Mouse (Mus musculus): ENCODE results near the gene Tmem26. TPM values are rescaled to one million over a fixed set of nuclear protein-coding genes. Genes with fewer than 3 reads are reported as not detected.

The Tmem26 gene
- 1.6 and 1.8 TPM in 2 replicates for polyA plus RNA-seq (2015; fragmentation: Nextera tagmentation; extraction: Ambion mirVana)

DNA sequence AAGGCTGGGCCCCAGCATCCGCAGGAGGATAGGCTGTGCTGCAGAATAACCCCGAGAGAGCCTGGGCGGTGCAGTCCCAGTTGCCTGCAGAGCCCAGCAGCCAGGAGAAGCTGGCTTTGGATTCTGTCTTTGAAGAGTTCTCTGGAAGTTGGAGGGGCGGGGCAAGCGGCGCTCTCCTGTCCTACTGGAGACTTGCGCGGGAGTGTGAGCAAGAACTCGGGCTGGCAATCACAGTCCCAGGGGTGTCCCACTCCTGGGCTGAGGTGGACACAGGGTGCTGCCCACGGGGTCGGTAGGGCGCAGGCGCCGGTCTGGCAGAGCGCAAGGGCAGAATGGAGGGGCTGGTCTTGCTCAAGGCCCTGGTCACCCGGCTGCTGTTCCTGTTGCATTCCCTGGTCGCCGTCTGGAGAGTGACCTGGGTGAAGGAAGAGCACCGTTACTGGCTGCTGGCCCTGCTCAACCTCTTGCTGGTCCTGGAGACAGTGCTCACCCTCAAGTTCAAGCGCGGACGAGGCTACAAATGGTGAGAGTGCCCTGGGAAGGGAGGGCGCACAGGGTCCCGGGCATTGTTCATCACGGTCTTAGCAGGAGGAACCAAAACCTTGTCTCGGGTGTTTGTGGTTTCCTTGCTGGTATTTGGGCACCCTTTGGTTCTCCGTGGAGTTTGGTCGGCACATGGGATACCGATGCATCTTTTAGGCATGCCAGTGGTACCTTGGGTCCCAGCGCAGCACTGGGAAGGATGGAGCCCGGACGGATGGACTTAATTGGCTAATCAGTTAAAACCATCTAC, at the start of gene Tmem26:
Gene Tmem26 (plus strand): TSS at position 79 of the 793 bp plus-strand sequence.
- no peaks in the 10 kb centered on the region for H3K9me3 ChIP-seq (replicated peaks; ENCODE audit: control insufficient read depth, low read length)
- ATAC-seq (ENCODE audit: low read depth): peak; percentile 13; the same call in 1 of the 2 replicates
- peaks cover 5% of the 10 kb centered on the region; the same call in 1 of the 2 replicates for H3K27me3 ChIP-seq (ENCODE audit: control insufficient read depth, insufficient read depth, low read depth, low read length)
- no peak within 1 kb of the TSS for H3K27ac ChIP-seq (ENCODE audit: low read length)
- H3K4me3 ChIP-seq (ENCODE audit: low read depth, low read length): peak within 1 kb of the TSS; percentile 45
- no peaks in the 10 kb centered on the region for H3K36me3 ChIP-seq (ENCODE audit: control insufficient read depth, insufficient read depth)
- no peak within 1 kb of the TSS for H3K9ac ChIP-seq (ENCODE audit: low read depth, low read length)
- peak within 1 kb of the TSS; percentile 58 for H3K4me2 ChIP-seq (ENCODE audit: low read depth, low read length)
- 2% methylated on average over 32 of the region's 32 CpGs for WGBS (ENCODE audit: insufficient replicate concordance)
- H3K4me1 ChIP-seq (ENCODE audit: control insufficient read depth, low read depth, low read length): no peaks in the 10 kb centered on the region

DNA sequence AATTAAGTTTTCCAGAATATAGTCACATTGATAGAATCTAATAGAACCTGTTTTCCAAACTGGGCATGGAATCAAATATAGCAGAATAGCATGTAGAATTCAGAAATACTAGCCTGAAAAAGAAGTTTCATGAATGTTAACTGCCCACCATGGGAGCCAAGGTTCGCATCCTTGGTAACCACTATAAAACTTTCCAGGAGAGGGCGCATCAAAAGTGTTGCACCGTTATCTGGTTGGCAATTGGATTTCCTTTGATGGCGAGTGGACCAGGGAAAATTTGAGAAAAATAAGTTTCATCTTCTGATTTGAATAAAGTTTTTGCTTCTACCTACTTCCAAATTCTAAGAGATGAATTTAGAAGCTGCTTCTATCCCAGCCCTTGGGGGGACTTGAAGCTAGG, 44.8 kb upstream of the Tmem26 start:
- WGBS (ENCODE audit: insufficient replicate concordance): 60% methylated on average over 4 of the region's 4 CpGs

DNA sequence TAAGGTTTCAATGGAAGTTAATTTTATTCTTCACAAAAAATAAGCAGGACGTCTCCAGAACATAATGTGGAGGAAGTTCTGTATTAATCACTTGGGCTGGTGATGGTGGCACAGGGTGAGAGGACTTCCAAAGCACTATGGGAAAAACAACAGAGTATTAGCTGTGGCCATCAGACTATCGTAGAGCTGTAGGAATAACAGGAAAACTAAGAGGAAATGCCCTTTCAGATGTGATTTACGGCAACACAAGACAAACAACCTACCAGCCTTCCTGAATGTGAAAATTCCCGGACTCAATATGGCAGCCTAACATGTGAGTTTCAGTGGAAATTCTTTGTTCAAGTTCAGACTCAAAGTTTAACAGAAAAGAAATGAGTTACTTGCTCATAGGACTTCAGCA, 42.2 kb upstream of the Tmem26 start:
- ATAC-seq (ENCODE audit: low read depth): no peak
- H3K27ac ChIP-seq (ENCODE audit: low read length): no peak overlapping the region

More for the DNA sequence above, 44.8 kb upstream of the Tmem26 start:
- H3K27me3 ChIP-seq (ENCODE audit: control insufficient read depth, insufficient read depth, low read depth, low read length): no peaks in the 10 kb centered on the region
- H3K4me2 ChIP-seq (ENCODE audit: low read depth, low read length): no peak overlapping the region
- no peaks in the 10 kb centered on the region for H3K4me1 ChIP-seq (ENCODE audit: control insufficient read depth, low read depth, low read length)
- no peaks in the 10 kb centered on the region for H3K36me3 ChIP-seq (ENCODE audit: control insufficient read depth, insufficient read depth)
- H3K9ac ChIP-seq (ENCODE audit: low read depth, low read length): no peak overlapping the region
- ATAC-seq (ENCODE audit: low read depth): no peak
- no peaks in the 10 kb centered on the region for H3K9me3 ChIP-seq (replicated peaks; ENCODE audit: control insufficient read depth, low read length)
- H3K4me3 ChIP-seq (ENCODE audit: low read depth, low read length): no peak overlapping the region
- H3K27ac ChIP-seq (ENCODE audit: low read length): no peak overlapping the region

DNA sequence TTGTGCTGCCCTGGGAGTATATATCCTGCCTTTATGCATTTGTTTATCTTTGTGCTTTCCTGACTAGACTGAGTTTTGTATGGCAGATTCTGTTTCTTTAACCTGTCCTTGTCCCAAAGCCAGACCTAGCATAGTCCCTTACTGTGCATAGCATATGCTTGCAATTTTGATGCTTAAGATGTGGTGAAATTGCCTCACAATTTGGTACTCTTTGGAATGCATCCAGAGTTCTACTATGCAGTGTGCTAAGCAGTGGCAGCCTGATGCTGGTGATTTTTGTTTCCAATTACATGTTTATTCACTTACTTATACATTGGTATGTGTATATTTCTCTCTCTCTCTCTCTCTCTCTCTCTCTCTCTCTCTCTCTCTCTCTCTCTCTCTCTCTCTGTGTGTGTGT, 37.9 kb upstream of the Tmem26 start:
- Histone ChIP-seq H3K36me3 (ENCODE audit: control insufficient read depth, insufficient read depth) (no peaks in the 10 kb centered on the region), H3K4me2 (ENCODE audit: low read depth, low read length) (no peak overlapping the region), H3K4me1 (ENCODE audit: control insufficient read depth, low read depth, low read length) (no peaks in the 10 kb centered on the region), H3K4me3 (ENCODE audit: low read depth, low read length) (no peak overlapping the region), H3K27ac (ENCODE audit: low read length) (no peak overlapping the region), H3K27me3 (ENCODE audit: control insufficient read depth, insufficient read depth, low read depth, low read length) (no peaks in the 10 kb centered on the region), H3K9ac (ENCODE audit: low read depth, low read length) (no peak overlapping the region), H3K9me3 (replicated peaks; ENCODE audit: control insufficient read depth, low read length) (no peaks in the 10 kb centered on the region)
- ATAC-seq (ENCODE audit: low read depth): no peak

More for the DNA sequence above, 42.2 kb upstream of the Tmem26 start:
- H3K36me3 ChIP-seq (ENCODE audit: control insufficient read depth, insufficient read depth): no peaks in the 10 kb centered on the region
- no peak overlapping the region for H3K4me2 ChIP-seq (ENCODE audit: low read depth, low read length)
- H3K4me3 ChIP-seq (ENCODE audit: low read depth, low read length): no peak overlapping the region
- no peak overlapping the region for H3K9ac ChIP-seq (ENCODE audit: low read depth, low read length)
- 39% methylated on average over 4 of the region's 4 CpGs for whole genome bisulfite sequencing (ENCODE audit: insufficient replicate concordance)
- H3K27me3 ChIP-seq (ENCODE audit: control insufficient read depth, insufficient read depth, low read depth, low read length): no peaks in the 10 kb centered on the region
- no peaks in the 10 kb centered on the region for H3K4me1 ChIP-seq (ENCODE audit: control insufficient read depth, low read depth, low read length)
- no peaks in the 10 kb centered on the region for H3K9me3 ChIP-seq (replicated peaks; ENCODE audit: control insufficient read depth, low read length)

DNA sequence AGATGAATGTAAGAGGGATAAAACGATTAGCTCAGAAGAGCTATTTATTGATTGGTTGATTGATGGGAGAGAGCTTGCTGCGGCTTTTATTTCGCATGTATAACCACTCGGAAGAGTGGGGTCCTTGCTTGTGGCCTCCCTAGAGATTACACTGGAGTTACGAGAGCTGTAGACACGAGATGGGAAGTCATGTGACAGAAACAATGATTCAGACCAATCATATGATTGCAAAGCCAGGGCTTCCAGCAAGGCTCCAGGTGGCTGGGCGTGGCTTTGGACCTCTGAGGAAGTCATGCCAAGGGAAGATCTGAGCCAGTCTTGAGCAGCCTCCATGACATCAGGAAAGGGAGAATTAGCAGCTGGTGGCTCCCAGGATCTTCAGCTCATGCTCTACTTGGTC, 32.3 kb upstream of the Tmem26 start:
- no peaks in the 10 kb centered on the region for H3K4me1 ChIP-seq (ENCODE audit: control insufficient read depth, low read depth, low read length)
- no peaks in the 10 kb centered on the region for H3K9me3 ChIP-seq (replicated peaks; ENCODE audit: control insufficient read depth, low read length)
- H3K9ac ChIP-seq (ENCODE audit: low read depth, low read length): no peak overlapping the region
- ATAC-seq (ENCODE audit: low read depth): no peak
- H3K4me3 ChIP-seq (ENCODE audit: low read depth, low read length): no peak overlapping the region
- no peak overlapping the region for H3K27ac ChIP-seq (ENCODE audit: low read length)
- H3K4me2 ChIP-seq (ENCODE audit: low read depth, low read length): no peak overlapping the region
- no peaks in the 10 kb centered on the region for H3K36me3 ChIP-seq (ENCODE audit: control insufficient read depth, insufficient read depth)
- WGBS (ENCODE audit: insufficient replicate concordance): 60% methylated on average over 7 of the region's 7 CpGs
- no peaks in the 10 kb centered on the region for H3K27me3 ChIP-seq (ENCODE audit: control insufficient read depth, insufficient read depth, low read depth, low read length)

DNA sequence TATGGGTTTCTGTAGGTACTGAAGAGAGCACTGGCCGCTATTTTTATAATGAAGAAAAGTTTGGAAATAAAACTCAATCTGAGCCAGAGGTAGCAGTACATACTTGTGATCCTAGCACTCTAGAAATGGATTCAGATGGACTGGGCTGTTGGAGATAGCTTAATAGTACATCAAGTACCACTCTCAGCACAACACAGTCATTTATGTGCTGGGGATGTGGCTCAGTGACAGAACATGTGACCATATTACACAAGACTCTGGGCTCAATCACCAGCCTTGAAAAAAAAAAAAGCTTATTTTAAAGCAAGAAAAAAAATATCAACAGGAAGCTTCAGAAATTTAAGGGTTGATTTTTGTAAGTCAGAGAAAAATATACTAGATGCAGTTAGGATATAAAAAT, 31.0 kb upstream of the Tmem26 start:
- Histone ChIP-seq H3K36me3 (ENCODE audit: control insufficient read depth, insufficient read depth) (no peaks in the 10 kb centered on the region), H3K4me2 (ENCODE audit: low read depth, low read length) (no peak overlapping the region), H3K27ac (ENCODE audit: low read length) (no peak overlapping the region), H3K9me3 (replicated peaks; ENCODE audit: control insufficient read depth, low read length) (no peaks in the 10 kb centered on the region), H3K27me3 (ENCODE audit: control insufficient read depth, insufficient read depth, low read depth, low read length) (no peaks in the 10 kb centered on the region), H3K4me1 (ENCODE audit: control insufficient read depth, low read depth, low read length) (no peaks in the 10 kb centered on the region), H3K4me3 (ENCODE audit: low read depth, low read length) (no peak overlapping the region), H3K9ac (ENCODE audit: low read depth, low read length) (no peak overlapping the region)
- no peak for ATAC-seq (ENCODE audit: low read depth)
- WGBS (ENCODE audit: insufficient replicate concordance): 68% methylated on average over 1 of the region's 1 CpGs

DNA sequence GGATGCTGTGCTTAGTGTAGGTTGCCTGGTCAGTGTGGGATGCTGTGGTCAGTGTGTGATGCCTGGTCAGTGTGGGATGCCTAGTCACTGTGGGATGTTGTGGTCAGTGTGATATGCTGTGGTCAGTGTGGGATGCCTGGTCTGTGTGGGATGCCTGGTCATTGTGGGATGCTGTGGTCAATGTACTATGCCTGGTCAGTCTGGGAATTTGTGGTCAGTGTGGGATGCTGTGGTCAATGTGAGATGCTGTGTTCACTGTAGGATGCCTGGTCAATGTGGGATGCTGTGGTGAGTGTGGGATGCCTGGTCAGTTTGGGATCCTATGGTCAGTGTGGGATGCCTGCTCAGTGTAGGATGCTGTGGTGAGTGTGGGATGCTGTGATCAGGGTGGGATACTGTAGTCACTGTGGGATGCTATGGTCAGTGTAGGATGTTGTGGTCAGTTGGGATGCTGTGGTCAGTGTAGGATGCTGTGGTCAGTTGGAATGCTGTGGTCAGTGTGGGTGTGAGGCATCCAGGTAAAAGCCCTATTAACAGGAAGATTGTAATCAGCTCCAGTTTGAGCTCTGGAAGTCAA, 27.6 kb upstream of the Tmem26 start:
- ATAC-seq (ENCODE audit: low read depth): no peak
- H3K9me3 ChIP-seq (replicated peaks; ENCODE audit: control insufficient read depth, low read length): no peaks in the 10 kb centered on the region
- no peaks in the 10 kb centered on the region for H3K36me3 ChIP-seq (ENCODE audit: control insufficient read depth, insufficient read depth)
- no peak overlapping the region for H3K4me3 ChIP-seq (ENCODE audit: low read depth, low read length)
- H3K4me2 ChIP-seq (ENCODE audit: low read depth, low read length): no peak overlapping the region
- H3K4me1 ChIP-seq (ENCODE audit: control insufficient read depth, low read depth, low read length): no peaks in the 10 kb centered on the region
- H3K9ac ChIP-seq (ENCODE audit: low read depth, low read length): no peak overlapping the region
- H3K27ac ChIP-seq (ENCODE audit: low read length): no peak overlapping the region
- H3K27me3 ChIP-seq (ENCODE audit: control insufficient read depth, insufficient read depth, low read depth, low read length): no peaks in the 10 kb centered on the region

DNA sequence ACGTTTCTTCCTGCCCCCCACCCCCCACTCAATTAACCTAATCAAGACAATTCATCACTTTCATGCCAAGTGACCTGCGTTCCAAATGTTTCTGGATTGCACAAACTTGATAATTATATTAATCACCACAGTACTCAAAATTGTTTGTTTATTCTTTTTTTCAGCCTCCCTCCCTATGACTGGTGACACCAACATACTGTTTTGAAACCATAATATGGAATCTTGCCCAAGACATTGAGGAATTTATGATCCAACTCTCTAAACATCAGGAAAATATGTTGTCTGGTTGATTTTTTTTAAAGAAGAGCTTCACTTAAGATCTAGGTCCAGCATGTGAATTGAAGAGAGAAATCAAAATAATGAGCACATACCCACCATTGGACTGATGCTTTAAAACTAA, 19.2 kb upstream of the Tmem26 start:
- Histone ChIP-seq H3K4me1 (ENCODE audit: control insufficient read depth, low read depth, low read length) (no peaks in the 10 kb centered on the region), H3K27ac (ENCODE audit: low read length) (no peak overlapping the region), H3K36me3 (ENCODE audit: control insufficient read depth, insufficient read depth) (no peaks in the 10 kb centered on the region), H3K27me3 (ENCODE audit: control insufficient read depth, insufficient read depth, low read depth, low read length) (no peaks in the 10 kb centered on the region), H3K4me2 (ENCODE audit: low read depth, low read length) (no peak overlapping the region), H3K4me3 (ENCODE audit: low read depth, low read length) (no peak overlapping the region), H3K9me3 (replicated peaks; ENCODE audit: control insufficient read depth, low read length) (no peaks in the 10 kb centered on the region), H3K9ac (ENCODE audit: low read depth, low read length) (no peak overlapping the region)
- WGBS (ENCODE audit: insufficient replicate concordance): 51% methylated on average over 2 of the region's 2 CpGs
- no peak for ATAC-seq (ENCODE audit: low read depth)

DNA sequence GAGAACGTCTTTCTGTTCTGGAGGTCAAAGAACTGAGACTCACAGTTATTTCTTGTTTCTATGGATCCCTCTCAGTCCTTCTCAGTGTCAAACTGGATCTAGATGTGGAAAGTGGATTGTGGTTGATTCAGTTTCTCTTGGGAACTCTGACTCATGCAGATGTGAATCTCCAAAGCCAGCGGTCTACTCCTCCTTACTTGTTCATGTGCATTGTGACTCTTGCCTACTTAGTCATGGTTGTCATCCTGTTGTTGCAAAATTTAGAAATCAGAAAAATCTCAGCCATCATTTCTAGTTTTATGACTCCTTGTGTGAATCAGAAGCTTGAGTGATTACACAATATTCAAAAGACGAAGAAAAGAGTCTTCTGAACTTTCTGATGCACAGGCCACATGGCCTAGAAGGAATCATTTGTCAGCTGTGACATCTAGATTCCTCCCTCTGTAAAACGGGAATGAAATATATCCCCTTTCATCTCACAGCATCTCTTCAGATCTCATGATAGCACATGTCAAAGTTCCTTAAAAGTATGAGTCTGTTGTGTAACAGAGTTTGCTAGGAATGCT, 17.9 kb upstream of the Tmem26 start:
- Histone ChIP-seq H3K27me3 (ENCODE audit: control insufficient read depth, insufficient read depth, low read depth, low read length) (no peaks in the 10 kb centered on the region), H3K9ac (ENCODE audit: low read depth, low read length) (no peak overlapping the region), H3K9me3 (replicated peaks; ENCODE audit: control insufficient read depth, low read length) (no peaks in the 10 kb centered on the region), H3K36me3 (ENCODE audit: control insufficient read depth, insufficient read depth) (no peaks in the 10 kb centered on the region), H3K4me3 (ENCODE audit: low read depth, low read length) (no peak overlapping the region), H3K27ac (ENCODE audit: low read length) (no peak overlapping the region), H3K4me2 (ENCODE audit: low read depth, low read length) (no peak overlapping the region), H3K4me1 (ENCODE audit: control insufficient read depth, low read depth, low read length) (no peaks in the 10 kb centered on the region)
- 56% methylated on average over 4 of the region's 4 CpGs for WGBS (ENCODE audit: insufficient replicate concordance)
- ATAC-seq (ENCODE audit: low read depth): no peak
